Mouse (Mus musculus) G1E-ER4 (cell line): ENCODE measurements around the gene Lrmda. TPM values are rescaled to one million over a fixed set of nuclear protein-coding genes. Genes with fewer than 3 reads are reported as not detected.

ENCODE experiments used
- GATA1 ChIP-seq: IDR thresholded peaks from one replicate; pipeline ENCODE4 v1.8.0; 2012; ENCODE audit warnings: low read length, inconsistent platforms
- polyA plus RNA-seq: library from polyadenylated mRNA; stranded (reverse); fragments of >175 nt; gene quantifications from 2 replicates; pipeline ENCODE4 v1.2.3, GENCODE M21; 2012

Gene Lrmda
- polyA plus RNA-seq, 1 experiment: not detected

- TF ChIP-seq GATA1: no peak
These were observed 348.1 kb downstream of the Lrmda start for GRCm38 (mm10) chr14:22367615-22368014.

DNA sequence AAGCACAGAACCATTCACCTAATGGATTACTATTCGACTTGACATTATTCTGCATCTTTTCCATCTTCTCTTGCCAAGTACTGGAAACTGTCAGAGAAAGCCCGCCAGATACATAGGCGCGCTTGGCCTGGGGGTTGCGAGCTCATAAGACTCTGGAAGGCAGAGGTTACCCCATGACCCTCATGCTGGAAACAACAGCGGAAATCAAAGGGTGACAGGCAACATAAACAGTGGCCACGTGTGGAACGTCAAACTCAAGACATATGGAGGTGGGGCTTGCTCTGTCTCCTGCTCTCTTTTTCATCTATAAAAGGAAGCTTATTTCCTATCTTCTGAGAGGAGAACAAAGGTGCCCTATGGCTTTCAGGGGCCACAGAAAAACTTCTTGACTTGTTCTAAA, 351.6 kb downstream of the Lrmda start:
- no peak for TF ChIP-seq GATA1

DNA sequence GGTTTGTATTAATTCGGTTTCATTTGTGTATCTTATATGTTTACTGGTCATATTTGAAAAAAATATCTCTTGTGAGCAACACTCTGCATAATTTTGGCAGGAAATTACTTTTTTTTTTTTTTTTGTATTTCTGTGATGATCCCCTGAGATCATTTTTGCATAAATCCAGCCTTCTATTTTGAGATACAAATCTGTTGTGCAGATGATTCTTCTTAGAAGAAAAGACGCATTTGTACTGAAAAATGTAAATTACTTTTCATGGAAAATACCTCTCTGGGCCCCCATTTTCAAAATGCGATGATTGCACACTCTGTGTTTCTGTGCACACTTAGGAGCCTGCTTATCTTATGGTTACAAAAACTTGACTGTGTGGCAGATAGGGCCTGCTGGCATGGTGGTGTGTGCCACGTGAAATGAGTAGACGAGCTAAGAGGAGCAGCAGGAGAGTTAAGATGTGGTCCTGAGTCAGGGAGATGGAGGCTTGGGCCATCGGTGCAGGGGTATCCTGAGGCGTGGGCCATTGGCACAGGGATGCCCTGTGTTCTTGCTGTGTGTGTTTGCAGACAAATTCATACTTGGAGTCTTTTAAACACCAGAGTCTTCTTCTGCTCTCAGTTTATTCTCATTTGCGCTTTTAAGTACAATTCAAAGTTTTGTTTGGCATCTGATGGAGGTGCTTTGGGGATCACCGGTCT, 353.3 kb downstream of the Lrmda start:
- TF ChIP-seq GATA1: no peak

- TF ChIP-seq GATA1: no peak
These were observed 353.8 kb downstream of the Lrmda start for GRCm38 (mm10) chr14:22373361-22373745.

DNA sequence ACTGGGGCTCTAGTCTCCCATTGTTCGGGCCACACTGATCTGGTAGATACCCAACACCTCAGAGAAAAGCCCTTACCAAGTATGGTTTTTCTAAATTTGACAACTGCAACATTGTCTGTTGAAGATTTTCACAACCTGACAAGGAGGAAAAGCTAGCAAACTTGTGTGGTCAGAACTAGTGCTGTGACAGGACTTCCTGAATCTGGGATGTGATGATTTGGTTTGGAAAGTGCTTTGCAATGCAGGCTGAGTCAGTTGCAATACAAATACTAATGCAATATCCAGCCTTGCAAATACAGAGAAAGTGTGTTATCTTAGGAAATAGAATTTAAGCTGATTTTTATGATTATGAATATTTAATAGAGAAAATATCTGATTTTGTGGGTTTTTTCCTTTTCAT, 357.6 kb downstream of the Lrmda start:
- TF ChIP-seq GATA1: no peak

DNA sequence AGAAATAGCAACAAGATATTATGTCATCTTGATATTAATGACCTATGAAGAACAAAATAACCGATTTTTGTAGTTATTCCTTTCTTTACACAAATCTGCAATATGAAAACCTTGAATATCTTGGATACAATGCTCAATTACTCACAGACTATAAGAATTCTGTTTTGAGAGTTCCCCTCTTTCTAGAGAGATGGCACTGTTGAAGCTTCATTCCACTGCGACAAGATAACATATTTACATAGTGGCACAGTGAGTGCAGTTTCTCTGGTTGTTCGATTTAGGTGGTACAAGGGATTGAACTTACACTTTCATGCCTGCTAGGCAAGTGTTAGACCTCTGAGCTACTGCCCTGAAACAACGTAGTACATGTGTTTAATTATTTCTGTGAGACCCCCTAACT, 362.6 kb downstream of the Lrmda start:
- TF ChIP-seq GATA1: no peak

- TF ChIP-seq GATA1: no peak
These were observed 374.1 kb downstream of the Lrmda start for GRCm38 (mm10) chr14:22393616-22394015.

- no peak for TF ChIP-seq GATA1
These were observed 382.9 kb downstream of the Lrmda start for GRCm38 (mm10) chr14:22402411-22402810.

- no peak for TF ChIP-seq GATA1
These were observed 387.1 kb downstream of the Lrmda start for GRCm38 (mm10) chr14:22406623-22407022.

- TF ChIP-seq GATA1: no peak
These were observed 391.3 kb downstream of the Lrmda start for GRCm38 (mm10) chr14:22410826-22411225.

GRCm38 (mm10) chr14:22413220-22413619, 393.7 kb downstream of the Lrmda start:
- no peak for TF ChIP-seq GATA1

- no peak for TF ChIP-seq GATA1
These were observed 398.2 kb downstream of the Lrmda start for GRCm38 (mm10) chr14:22417706-22418105.

DNA sequence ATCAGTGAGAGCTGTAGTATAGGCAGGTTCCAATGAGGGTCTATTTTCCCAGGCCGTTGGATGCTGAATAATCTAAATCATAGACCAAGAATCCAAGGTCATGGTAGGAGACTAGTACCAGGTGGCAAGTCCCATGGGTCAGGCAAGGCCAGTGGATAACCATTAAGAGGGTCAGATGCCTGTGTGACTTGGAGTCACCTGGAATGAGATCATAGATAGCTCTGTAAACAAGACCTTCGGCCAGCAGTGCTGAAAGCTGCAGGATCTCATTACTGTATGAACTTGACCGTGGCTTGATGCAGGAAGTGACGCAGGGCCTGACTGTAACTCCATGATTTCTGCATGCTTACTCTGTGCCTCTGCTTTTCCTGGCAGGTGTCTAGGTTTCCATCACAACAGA, 402.2 kb downstream of the Lrmda start:
- TF ChIP-seq GATA1: no peak

DNA sequence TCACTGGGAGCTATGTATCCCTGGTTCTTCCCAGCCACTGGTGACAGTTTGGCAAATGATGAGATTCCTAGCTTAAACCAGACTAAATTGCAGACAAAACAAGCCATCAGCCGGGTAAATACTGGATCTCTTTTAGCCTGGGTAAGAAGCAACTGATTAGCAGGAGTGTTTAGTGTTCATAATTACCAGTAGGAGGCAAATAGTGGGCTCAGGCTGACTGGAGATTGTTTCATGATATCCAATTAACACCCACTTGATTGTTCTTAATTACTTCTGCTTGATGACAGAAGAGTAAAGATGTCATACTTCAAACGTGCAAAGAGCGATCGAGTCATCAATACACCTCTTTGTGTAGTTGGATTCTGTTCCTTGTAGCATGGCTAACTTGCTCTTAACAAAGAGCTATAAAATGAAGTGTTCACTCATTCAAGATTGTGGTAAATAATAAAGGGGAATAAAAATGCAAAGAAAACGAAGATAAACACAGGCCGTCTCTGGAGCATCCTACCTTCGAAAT, 405.6 kb downstream of the Lrmda start:
- no peak for TF ChIP-seq GATA1

GRCm38 (mm10) chr14:22435441-22435840, 415.9 kb downstream of the Lrmda start:
- TF ChIP-seq GATA1: no peak

DNA sequence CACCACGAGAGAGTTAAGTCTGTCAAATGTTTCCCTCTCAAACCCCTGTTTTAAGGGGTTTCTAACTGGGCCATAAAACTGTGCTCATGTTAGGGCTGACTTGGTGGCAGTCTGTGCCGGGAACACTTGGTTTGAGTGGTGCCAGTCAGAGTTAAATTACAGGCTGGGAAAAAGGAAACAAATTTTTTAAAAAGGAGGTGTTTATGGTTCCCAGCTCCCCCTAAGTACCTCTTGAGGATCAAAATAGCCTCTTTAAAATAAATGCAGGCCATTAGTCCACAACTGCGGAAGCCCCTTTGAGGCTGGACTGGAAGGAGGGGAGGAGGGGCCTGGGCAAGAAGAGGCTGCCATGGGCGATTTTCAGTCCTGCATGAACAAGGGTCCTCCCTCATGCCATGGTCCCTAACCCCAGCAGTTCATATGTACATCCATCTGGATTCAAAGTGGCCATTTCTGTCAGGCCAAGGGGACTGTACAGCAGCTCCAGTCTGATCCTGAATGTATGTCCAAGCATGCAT, 416.4 kb downstream of the Lrmda start:
- TF ChIP-seq GATA1: no peak

DNA sequence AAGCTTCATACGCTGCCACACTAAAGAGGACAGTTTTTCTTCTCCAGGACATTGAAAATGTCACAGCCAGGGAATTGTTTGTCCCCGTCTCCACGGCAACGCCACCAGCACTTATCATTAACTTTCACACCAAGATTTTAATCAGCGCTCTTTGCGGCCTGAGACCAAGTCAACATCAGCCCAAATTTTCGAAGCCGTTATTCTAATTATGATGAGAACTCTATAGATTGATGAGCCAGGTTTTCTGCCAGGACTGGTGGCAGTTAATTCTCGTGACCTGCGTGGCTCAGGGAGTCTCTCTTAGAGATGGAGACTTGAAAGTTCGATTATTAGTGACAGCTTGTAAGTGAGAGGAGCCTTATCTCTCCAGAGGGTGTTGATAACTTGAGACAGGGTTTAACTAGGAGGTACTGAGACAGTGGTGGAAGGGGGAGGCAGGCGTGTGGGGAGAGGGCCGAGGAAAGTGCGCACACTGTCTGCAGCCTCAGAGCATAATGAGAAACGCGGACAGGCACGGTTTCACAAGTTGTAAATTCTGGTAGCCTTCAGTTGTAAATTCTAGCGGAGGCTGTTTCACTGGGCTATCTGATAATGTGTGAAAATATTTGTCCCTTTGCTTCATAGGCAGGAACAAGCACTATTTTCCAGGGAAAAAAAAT, 421.0 kb downstream of the Lrmda start:
- TF ChIP-seq GATA1: no peak
